Mouse (Mus musculus) embryonic stem cell, embryonic (primary cell): ENCODE measurements at regions not wholly inside any gene's neighbourhood (a gene's known extent, or its start where the extent isn't known, plus 50 kb on each side); places are given as distances from the start of the nearest gene placed in this dataset.

ENCODE experiments used
- CTCF ChIA-PET, 4 experiments: fragments of 300-600 bp in 2 of 4; fragments of 350-600 bp in 2 of 4; sonication (Branson Sonifier 250); formaldehyde crosslinking; loops; one replicate each; lab custom pipeline; 2022; ENCODE audit warnings: inconsistent platforms in 2 of 4; lab: Charles Lee
- POLR2A ChIA-PET, 4 experiments: fragments of 300-600 bp in 2 of 4; fragments of 350-600 bp in 2 of 4; sonication (Branson Sonifier 250); formaldehyde crosslinking; loops; one replicate each; lab custom pipeline; 2022; ENCODE audit warnings: antibody characterized with exemption in 4 of 4, inconsistent platforms in 1 of 4; lab: Charles Lee

GRCm38 (mm10) chr9:101422006-101422405 is 170.4 kb upstream of the Ppp2r3a start:
- CTCF ChIA-PET, result no interaction called here

GRCm38 (mm10) chr9:101421136-101421535 is 169.5 kb upstream of the Ppp2r3a start:
- CTCF ChIA-PET, result no interaction called here

More at GRCm38 (mm10) chr9:101422006-101422405, 170.4 kb upstream of the Ppp2r3a start:
- POLR2A ChIA-PET, result interaction anchor here in 1 of 4 experiments (0.6 to 0.7 kb wide), 2 partner anchors 864 to 919 kb away, joined by 3 to 4 read pairs; no protein-coding TSS in a partner anchor

GRCm38 (mm10) chr9:101420181-101420580 is 168.6 kb upstream of the Ppp2r3a start:
- CTCF ChIA-PET, result no interaction called here
- POLR2A ChIA-PET, result interaction anchor here in 2 of 4 experiments (0.6 to 0.9 kb wide), 2 partner anchors 18 to 212 kb away, joined by 3 to 9 read pairs; no protein-coding TSS in a partner anchor

More at GRCm38 (mm10) chr9:101421136-101421535, 169.5 kb upstream of the Ppp2r3a start:
- POLR2A ChIA-PET, result no interaction called here

GRCm38 (mm10) chr9:101417660-101418059 is 166.1 kb upstream of the Ppp2r3a start:
- ChIA-PET CTCF (no interaction called here), POLR2A (no interaction called here)

- POLR2A ChIA-PET, result no interaction called here
- CTCF ChIA-PET, result no interaction called here
Observed at GRCm38 (mm10) chr9:101416321-101416720, 164.7 kb upstream of the Ppp2r3a start.

GRCm38 (mm10) chr9:101413071-101413633 is 161.6 kb upstream of the Ppp2r3a start:
- POLR2A ChIA-PET, result no interaction called here
- CTCF ChIA-PET, result no interaction called here

- POLR2A ChIA-PET, result no interaction called here
Observed at GRCm38 (mm10) chr9:101411951-101412350, 160.4 kb upstream of the Ppp2r3a start.

GRCm38 (mm10) chr9:101411532-101411880 is 159.9 kb upstream of the Ppp2r3a start:
- ChIA-PET POLR2A (no interaction called here), CTCF (no interaction called here)

More at GRCm38 (mm10) chr9:101411951-101412350, 160.4 kb upstream of the Ppp2r3a start:
- CTCF ChIA-PET, result no interaction called here

GRCm38 (mm10) chr9:101410783-101411531 is 159.4 kb upstream of the Ppp2r3a start:
- POLR2A ChIA-PET, result no interaction called here
- CTCF ChIA-PET, result no interaction called here

- CTCF ChIA-PET, result no interaction called here
Observed at GRCm38 (mm10) chr9:101410348-101410747, 158.8 kb upstream of the Ppp2r3a start.

GRCm38 (mm10) chr9:101408116-101408515 is 156.5 kb upstream of the Ppp2r3a start:
- ChIA-PET POLR2A (no interaction called here), CTCF (no interaction called here)

More at GRCm38 (mm10) chr9:101410348-101410747, 158.8 kb upstream of the Ppp2r3a start:
- POLR2A ChIA-PET, result no interaction called here

- ChIA-PET CTCF (no interaction called here), POLR2A (interaction anchor here in 1 of 4 experiments (0.7 kb wide), 1 partner anchor 1275 kb away, joined by 4 read pairs; no protein-coding TSS in a partner anchor)
Observed at GRCm38 (mm10) chr9:101407141-101407540, 155.5 kb upstream of the Ppp2r3a start.

GRCm38 (mm10) chr9:101404441-101405081 is 153.0 kb upstream of the Ppp2r3a start:
- ChIA-PET POLR2A (interaction anchor here in 1 of 4 experiments (1.0 kb wide), 1 partner anchor 77 kb away, joined by 3 read pairs; no protein-coding TSS in a partner anchor), CTCF (no interaction called here)

- POLR2A ChIA-PET, result no interaction called here
- CTCF ChIA-PET, result no interaction called here
Observed at GRCm38 (mm10) chr9:101404034-101404433, 152.4 kb upstream of the Ppp2r3a start.

- ChIA-PET POLR2A (no interaction called here), CTCF (no interaction called here)
Observed at GRCm38 (mm10) chr9:101402544-101403194, 151.1 kb upstream of the Ppp2r3a start.

- POLR2A ChIA-PET, result no interaction called here
- CTCF ChIA-PET, result no interaction called here
Observed at GRCm38 (mm10) chr9:101401416-101401815, 149.8 kb upstream of the Ppp2r3a start.

- ChIA-PET POLR2A (no interaction called here), CTCF (no interaction called here)
Observed at GRCm38 (mm10) chr9:101398858-101399257, 147.3 kb upstream of the Ppp2r3a start.

GRCm38 (mm10) chr9:101369380-101369779 is 117.8 kb upstream of the Ppp2r3a start:
- ChIA-PET CTCF (no interaction called here), POLR2A (interaction anchor here in 1 of 4 experiments (0.6 kb wide), 1 partner anchor 168 kb away, joined by 4 read pairs; no protein-coding TSS in a partner anchor)

- CTCF ChIA-PET, result interaction anchor here in 1 of 4 experiments (0.6 kb wide), 1 partner anchor 1357 kb away, joined by 6 read pairs; no protein-coding TSS in a partner anchor
- POLR2A ChIA-PET, result interaction anchor here in 1 of 4 experiments (0.8 kb wide), 1 partner anchor 10 kb away, joined by 3 read pairs; no protein-coding TSS in a partner anchor
Observed at GRCm38 (mm10) chr9:101356607-101357006, 105.0 kb upstream of the Ppp2r3a start.
